Mouse (Mus musculus): Measurements from ENCODE around the gene Vill. TPM values are rescaled to one million over a fixed set of nuclear protein-coding genes. Genes with fewer than 3 reads are reported as not detected.

Gene Vill
- polyA plus RNA-seq, 1 experiment from 2014 or later: 43.0 TPM

DNA sequence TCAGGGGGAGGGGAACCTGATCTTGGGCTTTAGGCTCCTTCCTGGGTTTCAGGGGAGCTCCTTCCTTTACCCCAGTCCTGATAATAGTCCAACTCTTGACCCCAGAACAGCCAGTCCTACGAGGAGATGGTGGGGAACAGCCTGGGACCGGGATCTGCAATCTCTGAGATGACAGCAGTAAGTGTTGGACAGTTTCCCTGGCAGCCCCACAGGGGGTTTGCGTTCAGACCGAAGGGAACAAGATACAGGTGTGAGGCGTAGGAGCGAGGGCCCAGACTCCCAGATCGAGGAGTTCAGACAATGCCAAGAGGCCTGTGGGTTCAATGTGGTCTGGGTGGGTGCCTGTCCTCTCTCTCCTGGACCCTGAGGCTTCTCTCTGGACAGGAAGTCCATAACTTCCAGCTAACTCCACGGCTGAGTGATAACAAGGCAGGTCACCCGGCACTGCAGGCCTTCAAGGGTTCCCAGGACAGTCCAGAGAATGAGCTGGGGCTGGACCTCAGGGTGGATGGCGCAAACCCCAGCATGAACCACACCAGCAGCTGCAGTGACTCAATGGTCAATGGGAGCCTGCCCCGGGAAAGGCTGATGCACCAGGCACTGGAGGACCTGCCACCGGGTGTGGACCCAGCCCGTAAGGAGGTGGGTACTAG is 17.7 kb downstream of the Vill start:
- Histone ChIP-seq H3K9ac (ENCODE audit: low read length) (no peak overlapping the region), H3K27ac (ENCODE audit: low read length) (no peak overlapping the region), H3K9me3 (replicated peaks; ENCODE audit: control insufficient read depth, low read length) (no peaks in the 10 kb centered on the region), H3K4me2 (ENCODE audit: low read depth, low read length) (no peak overlapping the region), H3K27me3 (ENCODE audit: control insufficient read depth, insufficient read depth, low read length) (no peaks in the 10 kb centered on the region), H3K4me1 (ENCODE audit: control insufficient read depth, insufficient read depth, low read length) (peaks cover 5% of the 10 kb centered on the region), H3K36me3 (ENCODE audit: control insufficient read depth, insufficient read depth, low read length) (peaks cover 9% of the 10 kb centered on the region), H3K4me3 (replicated peaks; ENCODE audit: low read length) (no peak overlapping the region)
- WGBS: 78% methylated on average over 13 of the region's 13 CpGs
- ATAC-seq (ENCODE audit: insufficient read depth, low FRiP score): no peak

DNA sequence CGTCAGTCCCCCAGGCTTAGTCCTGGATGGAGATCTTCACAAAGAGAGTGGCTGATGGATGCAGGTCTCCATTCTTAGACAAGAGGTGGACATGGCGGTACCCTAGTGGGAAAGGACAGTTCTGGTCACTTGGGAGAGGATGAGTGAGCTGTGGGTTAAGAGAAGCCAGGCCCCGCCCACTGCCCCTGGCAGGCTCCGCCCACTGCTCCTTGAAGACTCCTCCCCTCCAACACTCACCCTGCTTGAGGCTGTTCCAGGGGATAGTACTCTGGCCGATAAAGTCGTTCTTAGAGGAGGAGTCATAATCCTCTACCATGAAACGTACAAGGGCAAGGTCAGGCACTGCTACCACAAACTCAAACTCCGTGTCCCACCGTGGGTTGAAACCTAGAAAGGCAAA is 19.2 kb downstream of the Vill start:
- peaks cover 10% of the 10 kb centered on the region for H3K36me3 ChIP-seq (ENCODE audit: control insufficient read depth, insufficient read depth, low read length)
- no peaks in the 10 kb centered on the region for H3K27me3 ChIP-seq (ENCODE audit: control insufficient read depth, insufficient read depth, low read length)
- H3K4me3 ChIP-seq (replicated peaks; ENCODE audit: low read length): no peak overlapping the region
- H3K4me2 ChIP-seq (ENCODE audit: low read depth, low read length): no peak overlapping the region
- ATAC-seq (ENCODE audit: insufficient read depth, low FRiP score): no peak
- WGBS: 74% methylated on average over 9 of the region's 9 CpGs
- no peak overlapping the region for H3K9ac ChIP-seq (ENCODE audit: low read length)
- H3K4me1 ChIP-seq (ENCODE audit: control insufficient read depth, insufficient read depth, low read length): peaks cover 5% of the 10 kb centered on the region
- H3K9me3 ChIP-seq (replicated peaks; ENCODE audit: control insufficient read depth, low read length): no peaks in the 10 kb centered on the region
- H3K27ac ChIP-seq (ENCODE audit: low read length): no peak overlapping the region

DNA sequence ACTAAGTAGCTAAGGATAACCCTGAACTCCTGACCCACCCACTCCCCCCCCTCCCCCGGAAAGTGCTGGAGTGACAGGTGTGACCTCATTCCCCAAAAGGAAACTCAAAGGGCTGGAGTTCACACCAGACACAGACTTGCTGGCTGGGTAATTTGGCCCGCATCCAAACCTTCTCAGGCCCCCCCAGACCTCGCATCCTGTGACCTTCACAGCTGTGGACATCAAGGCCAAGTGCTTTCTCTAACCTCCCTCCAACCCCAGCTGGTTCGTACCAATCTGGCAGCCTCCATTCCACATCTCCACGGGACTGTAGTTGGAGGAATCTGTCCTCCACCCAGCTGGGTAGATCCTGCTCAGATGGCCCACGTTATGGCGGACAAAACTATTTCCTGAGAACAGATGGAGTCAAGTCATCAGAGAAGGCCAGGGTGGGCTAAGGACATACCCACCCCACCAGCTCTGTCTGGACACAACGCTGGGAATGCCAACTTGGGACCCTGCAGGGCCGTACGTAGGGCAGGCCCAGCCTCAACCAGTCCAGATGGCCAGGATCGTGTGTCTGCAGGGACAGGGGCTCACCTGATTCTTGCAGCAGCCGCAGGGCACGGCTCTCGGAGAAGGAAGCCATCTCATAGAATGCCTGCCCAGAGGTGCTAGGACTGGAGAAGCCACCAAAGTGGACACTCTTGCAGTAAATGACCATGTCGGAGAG is 20.8 kb downstream of the Vill start:
- Histone ChIP-seq H3K4me2 (ENCODE audit: low read depth, low read length) (no peak overlapping the region), H3K36me3 (ENCODE audit: control insufficient read depth, insufficient read depth, low read length) (peaks cover 13% of the 10 kb centered on the region), H3K4me1 (ENCODE audit: control insufficient read depth, insufficient read depth, low read length) (peaks cover 5% of the 10 kb centered on the region; the same call in 1 of the 2 replicates), H3K9ac (ENCODE audit: low read length) (no peak overlapping the region), H3K27me3 (ENCODE audit: control insufficient read depth, insufficient read depth, low read length) (no peaks in the 10 kb centered on the region), H3K4me3 (replicated peaks; ENCODE audit: low read length) (no peak overlapping the region), H3K27ac (ENCODE audit: low read length) (no peak overlapping the region; the same call in 1 of the 2 replicates), H3K9me3 (replicated peaks; ENCODE audit: control insufficient read depth, low read length) (no peaks in the 10 kb centered on the region)
- no peak for ATAC-seq (ENCODE audit: insufficient read depth, low FRiP score)
- 69% methylated on average over 15 of the region's 15 CpGs for WGBS

DNA sequence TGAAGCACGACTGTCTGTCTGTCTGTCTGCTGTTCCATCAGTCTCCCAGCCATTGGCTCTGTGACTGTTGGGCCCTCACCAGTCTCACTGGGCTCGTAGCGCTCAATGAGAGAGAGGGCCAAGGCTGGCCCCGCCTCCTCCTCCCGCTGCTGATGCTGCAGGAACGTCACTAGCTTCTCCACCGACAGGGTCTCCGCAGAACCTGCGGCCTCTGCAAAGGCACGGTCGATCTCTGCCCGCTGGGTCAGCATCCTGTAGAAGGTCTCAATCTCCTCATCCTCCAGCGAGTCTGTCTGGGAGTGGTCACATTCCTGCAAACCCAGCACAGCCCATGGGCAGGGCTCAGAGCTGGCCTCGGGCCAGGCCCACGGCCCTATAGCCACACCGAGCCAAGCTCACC is 23.1 kb downstream of the Vill start:
- Histone ChIP-seq H3K9me3 (replicated peaks; ENCODE audit: control insufficient read depth, low read length) (no peaks in the 10 kb centered on the region), H3K4me3 (replicated peaks; ENCODE audit: low read length) (no peak overlapping the region), H3K4me2 (ENCODE audit: low read depth, low read length) (no peak overlapping the region), H3K9ac (ENCODE audit: low read length) (no peak overlapping the region), H3K4me1 (ENCODE audit: control insufficient read depth, insufficient read depth, low read length) (peaks cover 8% of the 10 kb centered on the region; the same call in 1 of the 2 replicates), H3K36me3 (ENCODE audit: control insufficient read depth, insufficient read depth, low read length) (peaks cover 18% of the 10 kb centered on the region), H3K27ac (ENCODE audit: low read length) (no peak overlapping the region), H3K27me3 (ENCODE audit: control insufficient read depth, insufficient read depth, low read length) (no peaks in the 10 kb centered on the region)
- ATAC-seq (ENCODE audit: insufficient read depth, low FRiP score): peak; percentile 30; the same call in 1 of the 2 replicates
- WGBS: 70% methylated on average over 16 of the region's 16 CpGs

DNA sequence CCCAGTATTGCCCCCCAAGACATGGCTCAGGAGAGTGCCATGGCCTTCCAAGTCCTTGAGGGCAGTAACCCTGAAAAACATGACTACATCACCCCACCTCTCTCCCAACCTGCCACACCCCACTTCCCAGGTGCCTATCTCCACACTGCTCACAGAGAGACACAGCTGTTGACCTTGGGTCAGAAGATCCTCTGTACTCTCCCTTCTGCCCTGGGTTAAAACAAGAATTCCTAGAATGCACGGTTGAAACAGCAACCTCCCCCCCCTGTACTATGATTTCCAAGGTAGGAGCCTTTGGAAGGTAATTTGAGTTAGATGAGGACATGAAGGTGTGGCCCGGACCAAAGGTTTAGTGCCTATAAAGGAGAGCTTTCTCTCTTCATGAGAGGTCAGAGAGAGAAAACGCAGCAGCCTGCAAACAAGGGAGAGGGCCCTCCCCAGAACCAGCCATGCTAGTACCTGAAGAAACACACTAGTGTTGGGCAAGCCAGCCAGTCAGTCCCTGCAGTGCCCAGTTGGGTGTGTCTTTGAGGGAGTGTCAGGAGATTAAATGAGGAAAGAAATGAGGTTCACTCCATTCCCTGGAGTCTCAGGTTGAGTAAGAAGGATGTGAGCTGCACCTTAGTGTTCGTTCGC is 27.6 kb downstream of the Vill start:
- Histone ChIP-seq H3K9me3 (replicated peaks; ENCODE audit: control insufficient read depth, low read length) (no peaks in the 10 kb centered on the region), H3K27ac (ENCODE audit: low read length) (no peak overlapping the region), H3K4me2 (ENCODE audit: low read depth, low read length) (no peak overlapping the region), H3K36me3 (ENCODE audit: control insufficient read depth, insufficient read depth, low read length) (peaks cover 11% of the 10 kb centered on the region), H3K4me1 (ENCODE audit: control insufficient read depth, insufficient read depth, low read length) (peaks cover 21% of the 10 kb centered on the region), H3K4me3 (replicated peaks; ENCODE audit: low read length) (no peak overlapping the region), H3K9ac (ENCODE audit: low read length) (no peak overlapping the region), H3K27me3 (ENCODE audit: control insufficient read depth, insufficient read depth, low read length) (no peaks in the 10 kb centered on the region)
- 59% methylated on average over 5 of the region's 5 CpGs for WGBS
- no peak for ATAC-seq (ENCODE audit: insufficient read depth, low FRiP score)

DNA sequence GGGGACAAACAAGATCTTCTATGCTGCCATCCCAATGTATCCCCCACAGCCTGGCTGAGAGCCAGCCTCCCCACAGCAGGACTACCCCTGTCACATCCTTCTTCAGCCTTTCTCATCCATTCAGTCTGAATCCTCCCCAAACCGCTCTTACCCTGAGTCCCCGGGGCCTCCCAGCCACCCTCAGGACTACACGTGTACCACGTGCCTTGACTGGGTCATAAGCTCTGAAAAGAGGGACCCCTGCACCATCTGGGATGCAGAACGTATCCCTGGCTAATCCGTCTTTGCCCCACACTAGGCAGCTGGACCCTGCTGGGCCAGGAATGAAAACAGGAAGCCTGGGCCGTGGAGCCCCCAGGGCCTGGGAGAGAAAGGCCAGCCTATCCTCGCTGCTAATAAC is 29.5 kb downstream of the Vill start:
- 32% methylated on average over 8 of the region's 8 CpGs for WGBS
- H3K4me3 ChIP-seq (replicated peaks; ENCODE audit: low read length): no peak overlapping the region
- peaks cover 32% of the 10 kb centered on the region for H3K4me1 ChIP-seq (ENCODE audit: control insufficient read depth, insufficient read depth, low read length)
- no peak overlapping the region for H3K4me2 ChIP-seq (ENCODE audit: low read depth, low read length)
- H3K27ac ChIP-seq (ENCODE audit: low read length): peak overlapping the region; percentile 66
- H3K9me3 ChIP-seq (replicated peaks; ENCODE audit: control insufficient read depth, low read length): no peaks in the 10 kb centered on the region
- peaks cover 8% of the 10 kb centered on the region; the same call in 1 of the 2 replicates for H3K36me3 ChIP-seq (ENCODE audit: control insufficient read depth, insufficient read depth, low read length)
- peak overlapping the region; percentile 4; the same call in 1 of the 2 replicates for H3K9ac ChIP-seq (ENCODE audit: low read length)
- no peaks in the 10 kb centered on the region for H3K27me3 ChIP-seq (ENCODE audit: control insufficient read depth, insufficient read depth, low read length)
- peak; percentile 9; the same call in 1 of the 2 replicates for ATAC-seq (ENCODE audit: insufficient read depth, low FRiP score)

DNA sequence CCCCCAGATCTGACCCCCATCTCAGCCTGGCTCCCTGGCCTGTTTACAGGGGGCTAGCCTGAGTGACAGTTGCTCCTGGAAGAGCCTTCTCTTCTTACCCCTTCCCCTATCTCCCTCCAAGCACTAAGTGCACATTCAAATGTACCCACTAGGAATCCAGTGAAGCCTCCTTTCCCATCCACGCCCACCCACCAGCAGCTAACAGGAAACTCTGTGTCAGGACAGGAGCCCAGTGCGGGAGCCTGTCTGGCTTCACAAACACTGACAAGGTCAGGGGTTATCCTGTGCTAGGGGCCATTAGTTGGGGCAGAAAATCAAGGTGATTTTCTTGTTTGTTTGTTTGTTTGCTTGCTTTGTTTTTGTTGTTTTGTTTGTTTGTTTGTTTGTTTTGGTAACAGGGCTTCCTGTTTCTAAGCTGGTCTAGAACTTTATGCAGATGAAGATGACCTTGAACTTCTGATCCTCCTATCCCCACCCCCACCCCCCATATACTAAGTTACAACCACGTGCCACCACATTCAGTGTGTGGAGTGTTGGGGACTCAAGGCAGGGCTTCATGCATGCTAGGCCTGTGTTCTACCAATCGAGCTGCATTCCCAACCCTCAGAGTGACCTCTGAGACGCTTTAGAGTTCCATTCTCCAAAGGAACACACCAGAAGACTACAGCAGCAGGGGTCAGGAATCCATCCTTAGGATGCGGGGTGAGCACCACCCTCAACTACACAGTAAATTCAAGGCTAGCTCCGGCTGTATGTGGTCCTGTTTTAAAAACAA is 30.3 kb downstream of the Vill start:
- no peak overlapping the region for H3K4me3 ChIP-seq (replicated peaks; ENCODE audit: low read length)
- H3K27ac ChIP-seq (ENCODE audit: low read length): peak overlapping the region; percentile 66
- H3K27me3 ChIP-seq (ENCODE audit: control insufficient read depth, insufficient read depth, low read length): no peaks in the 10 kb centered on the region
- H3K9me3 ChIP-seq (replicated peaks; ENCODE audit: control insufficient read depth, low read length): no peaks in the 10 kb centered on the region
- peak overlapping the region; percentile 4; the same call in 1 of the 2 replicates for H3K9ac ChIP-seq (ENCODE audit: low read length)
- peaks cover 6% of the 10 kb centered on the region; the same call in 1 of the 2 replicates for H3K36me3 ChIP-seq (ENCODE audit: control insufficient read depth, insufficient read depth, low read length)
- H3K4me1 ChIP-seq (ENCODE audit: control insufficient read depth, insufficient read depth, low read length): peaks cover 39% of the 10 kb centered on the region
- no peak overlapping the region for H3K4me2 ChIP-seq (ENCODE audit: low read depth, low read length)
- no peak for ATAC-seq (ENCODE audit: insufficient read depth, low FRiP score)
- WGBS: 73% methylated on average over 7 of the region's 7 CpGs

DNA sequence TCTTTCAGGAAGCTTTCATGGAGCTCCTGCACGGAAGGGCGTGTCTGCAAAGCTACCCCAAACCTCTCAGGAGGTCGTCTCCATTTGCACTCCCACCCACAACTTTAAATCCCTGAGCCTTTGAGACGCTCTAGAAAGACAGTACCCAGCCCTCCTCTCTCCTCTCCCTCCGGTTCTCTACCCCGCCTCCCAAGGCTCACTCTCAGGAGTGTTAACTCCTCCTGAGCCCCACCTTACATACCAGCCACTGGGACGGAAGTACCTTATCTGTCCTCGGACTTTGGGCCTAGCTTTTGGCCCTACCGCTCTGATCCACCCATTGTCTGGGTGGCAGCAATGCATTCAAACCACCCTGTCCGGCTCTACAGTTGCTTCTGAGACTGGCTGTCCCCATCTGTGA is 31.4 kb downstream of the Vill start:
- Histone ChIP-seq H3K27ac (ENCODE audit: low read length) (no peak overlapping the region; the same call in 1 of the 2 replicates), H3K4me3 (replicated peaks; ENCODE audit: low read length) (no peak overlapping the region), H3K9me3 (replicated peaks; ENCODE audit: control insufficient read depth, low read length) (no peaks in the 10 kb centered on the region), H3K36me3 (ENCODE audit: control insufficient read depth, insufficient read depth, low read length) (peaks cover under 1% of the 10 kb centered on the region; the same call in 1 of the 2 replicates), H3K27me3 (ENCODE audit: control insufficient read depth, insufficient read depth, low read length) (no peaks in the 10 kb centered on the region), H3K9ac (ENCODE audit: low read length) (no peak overlapping the region), H3K4me2 (ENCODE audit: low read depth, low read length) (no peak overlapping the region), H3K4me1 (ENCODE audit: control insufficient read depth, insufficient read depth, low read length) (peaks cover 41% of the 10 kb centered on the region)
- no peak for ATAC-seq (ENCODE audit: insufficient read depth, low FRiP score)
- 65% methylated on average over 10 of the region's 10 CpGs for WGBS
